Mouse (Mus musculus) CH12.LX (cell line): ENCODE measurements around the gene Actr5. TPM values are rescaled to one million over a fixed set of nuclear protein-coding genes. Genes with fewer than 3 reads are reported as not detected.
A peak's percentile ranks its signal among the peaks of the same experiment; 100 is the strongest.

Experiments used
- DNase-seq: peaks from one replicate; pipeline ENCODE4 v3.0.0-alpha.2; 2013; ENCODE audit errors: extremely low read depth
- H3K27ac ChIP-seq: 2 replicates; pipeline ENCODE4 v1.5.1; 2012; ENCODE audit warnings: low read depth, mild to moderate bottlenecking, control low read depth, moderate library complexity; ENCODE audit not compliant: insufficient read depth
- H3K27me3 ChIP-seq: replicated peaks from 2 replicates; pipeline ENCODE3; 2012; ENCODE audit warnings: inconsistent platforms
- H3K36me3 ChIP-seq, 2 experiments: replicated peaks in 1 of 2; 2 replicates each; pipeline versions ENCODE3 to v1.6.1; 2012; ENCODE audit warnings: inconsistent platforms in 1 of 2, low read length in 1 of 2, mild to moderate bottlenecking in 1 of 2, mixed read lengths in 1 of 2, moderate library complexity in 1 of 2; ENCODE audit not compliant: control insufficient read depth in 1 of 2, insufficient read depth in 1 of 2
- H3K4me1 ChIP-seq, 2 experiments: 2 replicates each; pipeline ENCODE4 v1.6.1; 2012; ENCODE audit warnings: inconsistent platforms in 1 of 2, moderate library complexity in 1 of 2; ENCODE audit not compliant: insufficient read depth in 2 of 2, control insufficient read depth in 1 of 2
- H3K4me2 ChIP-seq: 2 replicates; pipeline ENCODE4 v1.6.1; 2012; ENCODE audit warnings: low read depth, mild to moderate bottlenecking, control low read depth; ENCODE audit not compliant: poor library complexity, insufficient read depth, severe bottlenecking
- H3K4me3 ChIP-seq, 3 experiments: fragments of 150-350 bp in 1 of 3; sonication (generic) in 1 of 3; replicated peaks in 1 of 3; 2 replicates each; pipeline versions ENCODE3 to v1.5.1; 2011 to 2012; ENCODE audit warnings: low read depth in 2 of 3, low read length in 2 of 3, mild to moderate bottlenecking in 2 of 3, moderate library complexity in 2 of 3, control low read depth in 1 of 3, improper control_type of control experiment in 1 of 3, inconsistent platforms in 1 of 3, mixed read lengths in 1 of 3; ENCODE audit not compliant: poor library complexity in 1 of 3
- H3K79me2 ChIP-seq: replicated peaks from 2 replicates; pipeline ENCODE4 v1.6.1; 2012; ENCODE audit warnings: mild to moderate bottlenecking, moderate library complexity; ENCODE audit not compliant: control insufficient read depth, poor library complexity, insufficient read depth, severe bottlenecking; ENCODE audit errors: extremely low read depth
- H3K9ac ChIP-seq: 2 replicates; pipeline ENCODE4 v1.6.1; 2012; ENCODE audit warnings: low read depth, mild to moderate bottlenecking, control low read depth, moderate library complexity; ENCODE audit not compliant: insufficient read depth
- H3K9me3 ChIP-seq: replicated peaks from 2 replicates; pipeline ENCODE3; 2012; ENCODE audit warnings: low read length, inconsistent platforms, mixed read lengths
- CHD2 ChIP-seq: IDR thresholded peaks from 2 replicates; pipeline ENCODE4 v1.6.1; 2011; ENCODE audit warnings: low read length, improper control_type of control experiment
- CTCF ChIP-seq, 2 experiments: IDR thresholded peaks in 1 of 2; conservative IDR thresholded peaks in 1 of 2; 2 replicates each; pipeline ENCODE4 v1.5.1; 2011 to 2012; ENCODE audit warnings: low read depth in 2 of 2, low read length in 2 of 2, improper control_type of control experiment in 1 of 2, inconsistent platforms in 1 of 2, mild to moderate bottlenecking in 1 of 2, moderate library complexity in 1 of 2
- EP300 ChIP-seq: IDR thresholded peaks from 2 replicates; pipeline ENCODE4 v1.6.1; 2011; ENCODE audit warnings: low read length, improper control_type of control experiment
- HCFC1 ChIP-seq: IDR thresholded peaks from 2 replicates; pipeline ENCODE4 v1.6.1; 2012; ENCODE audit warnings: low read depth, mild to moderate bottlenecking, inconsistent platforms, low read length, improper control_type of control experiment
- IRF4 ChIP-seq: IDR thresholded peaks from 2 replicates; pipeline ENCODE4 v1.6.1; 2014; ENCODE audit warnings: low read depth, mild to moderate bottlenecking, inconsistent platforms, low read length, improper control_type of control experiment
- JUND ChIP-seq: conservative IDR thresholded peaks from 2 replicates; pipeline ENCODE4 v1.6.1; 2011; ENCODE audit warnings: low read depth, low read length, improper control_type of control experiment
- KAT2A ChIP-seq: IDR thresholded peaks from 2 replicates; pipeline ENCODE4 v1.6.1; 2012; ENCODE audit warnings: low read length, improper control_type of control experiment, inconsistent platforms; ENCODE audit not compliant: insufficient replicate concordance
- MAX ChIP-seq: IDR thresholded peaks from 2 replicates; pipeline ENCODE4 v1.6.1; 2011; ENCODE audit warnings: low read length, improper control_type of control experiment
- MYC ChIP-seq: IDR thresholded peaks from 2 replicates; pipeline ENCODE4 v1.6.1; 2011; ENCODE audit warnings: low read depth, mild to moderate bottlenecking, improper control_type of control experiment, low read length
- RAD21 ChIP-seq: IDR thresholded peaks from 2 replicates; pipeline ENCODE4 v1.6.1; 2011; ENCODE audit warnings: low read depth, mild to moderate bottlenecking, low read length, improper control_type of control experiment, moderate library complexity
- SIN3A ChIP-seq: IDR thresholded peaks from 2 replicates; pipeline ENCODE4 v1.6.1; 2012; ENCODE audit warnings: low read length, improper control_type of control experiment, inconsistent platforms
- SMC3 ChIP-seq: IDR thresholded peaks from 2 replicates; pipeline ENCODE4 v1.6.1; 2011; ENCODE audit warnings: low read depth, low read length, improper control_type of control experiment
- TBP ChIP-seq: conservative IDR thresholded peaks from 2 replicates; pipeline ENCODE4 v1.6.1; 2011; ENCODE audit warnings: low read depth, low read length, improper control_type of control experiment
- ZC3H11A ChIP-seq: IDR thresholded peaks from 2 replicates; pipeline ENCODE4 v1.6.1; 2012; ENCODE audit warnings: low read depth, mild to moderate bottlenecking, inconsistent platforms, low read length, improper control_type of control experiment
- ZNF384 ChIP-seq: IDR thresholded peaks from 2 replicates; pipeline ENCODE4 v1.6.1; 2012; ENCODE audit warnings: low read depth, low read length, improper control_type of control experiment, inconsistent platforms
- dilution Hi-C: fragments of 300-500 bp; cut with MboI; formaldehyde crosslinking; loops from 2 replicates; pipeline ENCODE4 v1.14.3; 2020; ENCODE audit warnings: low sequenced_read_pairs; ENCODE audit not compliant: extremely low pct_unique_long_range_greater_than_20kb, extremely low pct_ligation_motif_present
- in situ Hi-C: fragments of 300-500 bp; cut with MboI; formaldehyde crosslinking; loops from 3 replicates; pipeline ENCODE4 v1.14.3; 2019; ENCODE audit warnings: low sequenced_read_pairs, low pct_ligation_motif_present, low pct_unique_long_range_greater_than_20kb, mixed read lengths
- polyA plus RNA-seq: library from polyadenylated mRNA; unstranded; fragments of >175 nt; gene quantifications from 2 replicates; pipeline ENCODE4 v1.2.1, GENCODE M21; 2012; ENCODE audit warnings: low read depth; ENCODE audit not compliant: insufficient read length
- total RNA-seq, 2 experiments: library from RNA; depleted of rRNA; stranded (reverse); fragments of 300-350 nt in 1 of 2; fragments of >200 nt in 1 of 2; gene quantifications; 2 replicates each; pipeline ENCODE4 v1.2.3; 2012 to 2014

Gene Actr5
- total and polyA plus RNA-seq, 3 experiments = 13.9 to 20.3 (median 19.8) TPM

DNA sequence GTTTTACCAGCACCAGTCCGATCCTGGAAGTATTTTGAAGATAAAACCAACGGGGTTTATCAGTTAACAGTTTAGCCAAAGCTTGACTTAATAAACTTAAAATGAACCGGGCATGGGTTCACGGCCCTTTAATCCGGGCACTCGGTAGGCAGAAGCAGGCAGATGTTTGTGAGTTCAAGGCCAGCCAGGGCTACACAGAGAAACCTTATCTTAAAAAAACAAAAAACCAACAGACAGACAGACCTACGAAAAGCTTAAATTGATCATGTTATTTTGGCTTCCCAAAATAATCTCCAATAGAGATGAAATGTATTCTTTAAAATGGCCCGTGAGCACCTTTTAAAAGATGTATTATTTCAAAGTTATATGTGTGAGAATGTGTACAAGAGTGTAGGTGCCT is 1.0 kb downstream of the Actr5 start:
- in situ Hi-C loops (loop anchor here (5.0 to 25.0 kb wide), 3 partner anchors 78 to 263 kb away; no protein-coding TSS in a partner anchor), dilution Hi-C loops (no loop called here)

DNA sequence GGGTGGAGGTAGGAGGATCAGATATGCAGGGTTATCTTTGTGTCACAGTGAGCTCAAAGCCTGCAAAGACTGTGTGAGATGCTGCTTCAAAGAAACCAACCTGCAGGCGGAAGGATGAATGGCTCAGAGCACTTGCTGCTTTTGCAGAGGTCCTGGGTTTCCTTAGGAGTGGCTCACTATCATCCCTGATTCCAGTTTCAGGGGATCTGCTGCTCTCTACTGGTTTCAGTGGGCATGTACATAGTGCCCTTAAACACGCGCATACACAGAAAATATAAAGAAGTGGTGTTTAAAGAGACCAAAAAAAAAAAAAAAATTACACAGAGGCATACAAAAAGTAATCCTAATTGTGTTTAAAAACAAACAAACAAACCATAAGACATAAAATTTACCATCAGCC is 4.2 kb downstream of the Actr5 start:
- in situ Hi-C loops (loop anchor here (5.0 to 25.0 kb wide), 3 partner anchors 82 to 267 kb away; no protein-coding TSS in a partner anchor), dilution Hi-C loops (no loop called here)
- no peak overlapping the region for H3K27ac ChIP-seq
- peaks cover 4 to 17% of the 10 kb centered on the region in 2 experiments for H3K4me1 ChIP-seq
- DNase-seq = no peak
- peaks cover 55 to 76% of the 10 kb centered on the region in 2 experiments for H3K36me3 ChIP-seq
- H3K4me3 ChIP-seq = no peak overlapping the region
- TF ChIP-seq CTCF (conservative IDR thresholded peaks at IDR 0.05 in 1 of 2, IDR thresholded peaks at IDR 0.05 in 1 of 2; ENCODE audit: low read depth in 2 of 2, low read length in 2 of 2) (peak in 1 of 2 experiments; percentile 56; a peak in 2 of 4 replicates), ZNF384 (no peak), SMC3 (peak; percentile 18; the same call in 1 of the 2 replicates), TBP (no peak), EP300 (no peak), MAX (no peak), RAD21 (peak; percentile 37)
- H3K9me3 ChIP-seq = no peaks in the 10 kb centered on the region
- no peak overlapping the region for H3K9ac ChIP-seq
- no peaks in the 10 kb centered on the region for H3K27me3 ChIP-seq
- no peak overlapping the region for H3K4me2 ChIP-seq
- peaks cover 18% of the 10 kb centered on the region for H3K79me2 ChIP-seq

More for the DNA sequence above, 1.0 kb downstream of the Actr5 start:
- Histone ChIP-seq H3K9ac (peak overlapping the region; percentile 91), H3K27me3 (peaks cover 14% of the 10 kb centered on the region), H3K79me2 (peaks cover 18% of the 10 kb centered on the region), H3K4me2 (peak overlapping the region; percentile 46; the same call in 1 of the 2 replicates), H3K4me1 (peaks cover 4 to 17% of the 10 kb centered on the region in 2 experiments)
- DNase-seq = no peak
- TF ChIP-seq SIN3A (peak; percentile 52; the same call in 1 of the 2 replicates), CHD2 (no peak)
- TF ChIP-seq, all 38 proteins: peak for 1
- Histone ChIP-seq H3K4me3 (peak overlapping the region; percentile 80 to 96 (median 84)), H3K27ac (no peak overlapping the region), H3K36me3 (peaks cover 24 to 44% of the 10 kb centered on the region in 2 experiments), H3K9me3 (no peaks in the 10 kb centered on the region)

DNA sequence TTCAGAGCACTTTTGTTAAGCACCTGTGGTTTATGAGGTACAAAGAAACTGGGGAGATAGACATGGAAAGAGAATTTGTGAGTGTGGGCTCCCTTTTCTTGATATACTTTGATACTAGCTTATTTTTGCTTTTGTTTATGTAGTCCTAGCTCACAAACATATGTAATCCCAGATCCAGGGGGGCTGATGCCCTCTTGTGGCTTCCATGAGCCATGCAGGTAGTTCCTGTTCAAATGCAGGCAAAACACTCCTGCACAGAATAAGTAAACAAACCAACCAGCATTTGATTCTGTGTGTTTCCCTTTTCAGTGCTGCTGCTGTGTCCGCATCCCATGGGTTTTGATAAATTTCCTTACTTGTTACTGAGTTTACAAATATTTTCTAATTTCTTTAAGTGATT is 4.7 kb downstream of the Actr5 start:
- Histone ChIP-seq H3K27ac (no peak overlapping the region), H3K36me3 (peaks cover 59 to 79% of the 10 kb centered on the region in 2 experiments), H3K79me2 (peaks cover 18% of the 10 kb centered on the region), H3K9ac (no peak overlapping the region), H3K4me3 (no peak overlapping the region), H3K9me3 (no peaks in the 10 kb centered on the region), H3K4me1 (peaks cover 4 to 16% of the 10 kb centered on the region in 2 experiments), H3K4me2 (no peak overlapping the region), H3K27me3 (no peaks in the 10 kb centered on the region)
- in situ Hi-C loops (loop anchor here (5.0 to 25.0 kb wide), 3 partner anchors 82 to 267 kb away; no protein-coding TSS in a partner anchor), dilution Hi-C loops (no loop called here)
- TF ChIP-seq TBP = no peak
- 0 out of 2 replicates have a peak, but pooled peaks have one; percentile 11 for TF ChIP-seq IRF4
- TF ChIP-seq ZC3H11A = no peak
- 0 out of 2 replicates have a peak, but pooled peaks have one; percentile 14 for TF ChIP-seq JUND
- no peak for TF ChIP-seq HCFC1
- TF ChIP-seq CHD2 = no peak
- TF ChIP-seq ZNF384 = no peak
- peak; percentile 48 for TF ChIP-seq SMC3
- 0 out of 2 replicates have a peak, but pooled peaks have one; percentile 29 for TF ChIP-seq MYC
- peak; percentile 11 to 69; a peak in 2 of 4 replicates for TF ChIP-seq CTCF (conservative IDR thresholded peaks at IDR 0.05 in 1 of 2, IDR thresholded peaks at IDR 0.05 in 1 of 2; ENCODE audit: low read depth in 2 of 2, low read length in 2 of 2)
- no peak for TF ChIP-seq KAT2A
- peak; percentile 42 for TF ChIP-seq RAD21
- TF ChIP-seq, all 38 proteins: peak for 6
- DNase-seq = no peak
